Mouse (Mus musculus) liver, embryonic 11.5 days (tissue): Measurements from ENCODE around the gene Scn3b. TPM values are rescaled to one million over a fixed set of nuclear protein-coding genes. Genes with fewer than 3 reads are reported as not detected.

Source experiments
- ATAC-seq: fragments of 200-750 bp; cut with Nextera tagmentation; replicated peaks from 2 replicates; pipeline ENCODE4 v1.8.0; 2017; ENCODE audit warnings: moderate number of reproducible peaks, mild to moderate bottlenecking, moderate TSS enrichment, moderate library complexity; ENCODE audit not compliant: low FRiP score
- DNase-seq: peaks from one replicate; pipeline ENCODE4 v3.0.0-alpha.2; 2017; ENCODE audit warnings: low spot score
- H3K27ac ChIP-seq: fragments of 300-500 bp; sonication (generic); 2 replicates; pipeline ENCODE4 v1.5.1; 2014; ENCODE audit warnings: mild to moderate bottlenecking, low read depth, low read length, control low read depth
- H3K27me3 ChIP-seq: fragments of 300-500 bp; sonication (generic); replicated peaks from 2 replicates; pipeline ENCODE4 v1.6.1; 2014; ENCODE audit warnings: low read length, mixed read lengths; ENCODE audit not compliant: control insufficient read depth, insufficient read depth
- H3K36me3 ChIP-seq: fragments of 300-500 bp; sonication (generic); 2 replicates; pipeline ENCODE4 v1.6.1; 2014; ENCODE audit warnings: mild to moderate bottlenecking, low read length, moderate library complexity, mixed read lengths; ENCODE audit not compliant: control insufficient read depth, insufficient read depth
- H3K4me1 ChIP-seq: fragments of 300-500 bp; sonication (generic); replicated peaks from 2 replicates; pipeline ENCODE4 v1.6.1; 2014; ENCODE audit warnings: low read length, mixed read lengths; ENCODE audit not compliant: control insufficient read depth, insufficient read depth
- H3K4me2 ChIP-seq: fragments of 300-500 bp; sonication (generic); 2 replicates; pipeline ENCODE4 v1.6.1; 2014; ENCODE audit warnings: mild to moderate bottlenecking, control low read depth, moderate library complexity
- H3K4me3 ChIP-seq: fragments of 300-500 bp; sonication (generic); 2 replicates; pipeline ENCODE4 v1.5.1; 2014; ENCODE audit warnings: low read depth, low read length, control low read depth
- H3K9ac ChIP-seq: fragments of 300-500 bp; sonication (generic); 2 replicates; pipeline ENCODE4 v1.6.1; 2014; ENCODE audit warnings: low read depth, low read length, control low read depth
- H3K9me3 ChIP-seq: fragments of 300-500 bp; sonication (generic); 2 replicates; pipeline ENCODE4 v1.6.1; 2016; ENCODE audit warnings: low read length, inconsistent platforms, mixed read lengths; ENCODE audit not compliant: control insufficient read depth
- WGBS: fragments of 180-500 bp; shearing (Covaris S2); extraction: QIAGEN DNeasy Blood & Tissue Kit; methylation state at CpG from one replicate; pipeline ENCODE4 v1.1.7; 2014; 5-methylcytosine and 5-hydroxymethylcytosine counted together
- polyA plus RNA-seq: library from polyadenylated mRNA; unstranded; fragments of >200 nt; fragmentation: Nextera tagmentation; extraction: Ambion mirVana; gene quantifications from 2 replicates; pipeline ENCODE4 v1.2.1, GENCODE M21; 2014

Gene Scn3b
- polyA plus RNA-seq, 1 experiment from 2014 or later: 0.22 TPM

GRCm38 (mm10) chr9:40332731-40333648 lies 64.0 kb downstream of the Scn3b start:
- Histone ChIP-seq H3K36me3 (no peaks in the 10 kb centered on the region), H3K9ac (no peak overlapping the region), H3K9me3 (no peaks in the 10 kb centered on the region), H3K27ac (no peak overlapping the region), H3K4me3 (no peak overlapping the region), H3K4me2 (no peak overlapping the region), H3K27me3 (no peaks in the 10 kb centered on the region), H3K4me1 (no peaks in the 10 kb centered on the region; the same call in 1 of the 2 replicates)
- ATAC-seq: no peak
- DNase-seq: no peak
- WGBS: 71% methylated on average over 31 of the region's 31 CpGs

- DNase-seq (no peak), ATAC-seq (no peak)
- Histone ChIP-seq H3K4me1 (no peaks in the 10 kb centered on the region; the same call in 1 of the 2 replicates), H3K4me2 (no peak overlapping the region), H3K27ac (no peak overlapping the region), H3K27me3 (no peaks in the 10 kb centered on the region), H3K4me3 (no peak overlapping the region), H3K9me3 (no peaks in the 10 kb centered on the region), H3K9ac (no peak overlapping the region), H3K36me3 (no peaks in the 10 kb centered on the region)
- whole genome bisulfite sequencing: 50% methylated on average over 9 of the region's 9 CpGs
Measured at GRCm38 (mm10) chr9:40333649-40334396, 64.8 kb downstream of the Scn3b start.

- Histone ChIP-seq H3K9ac (no peak overlapping the region), H3K36me3 (no peaks in the 10 kb centered on the region), H3K9me3 (no peaks in the 10 kb centered on the region), H3K4me2 (no peak overlapping the region), H3K4me1 (no peaks in the 10 kb centered on the region; the same call in 1 of the 2 replicates), H3K4me3 (no peak overlapping the region), H3K27me3 (no peaks in the 10 kb centered on the region), H3K27ac (no peak overlapping the region)
- ATAC-seq (no peak), DNase-seq (no peak)
- 76% methylated on average over 2 of the region's 2 CpGs for WGBS
Measured at GRCm38 (mm10) chr9:40334617-40335016, 65.6 kb downstream of the Scn3b start.

- no peak overlapping the region for H3K4me3 ChIP-seq
- H3K27me3 ChIP-seq: no peaks in the 10 kb centered on the region
- WGBS: 75% methylated on average over 5 of the region's 5 CpGs
- DNase-seq: no peak
- H3K36me3 ChIP-seq: no peaks in the 10 kb centered on the region
- no peaks in the 10 kb centered on the region; the same call in 1 of the 2 replicates for H3K4me1 ChIP-seq
- H3K27ac ChIP-seq: no peak overlapping the region
- no peak for ATAC-seq
- no peaks in the 10 kb centered on the region for H3K9me3 ChIP-seq
- H3K9ac ChIP-seq: no peak overlapping the region
- no peak overlapping the region for H3K4me2 ChIP-seq
Measured at GRCm38 (mm10) chr9:40336701-40337100, 67.7 kb downstream of the Scn3b start.

GRCm38 (mm10) chr9:40337131-40337820 lies 68.3 kb downstream of the Scn3b start:
- Histone ChIP-seq H3K27ac (no peak overlapping the region), H3K4me3 (no peak overlapping the region), H3K27me3 (no peaks in the 10 kb centered on the region), H3K9me3 (no peaks in the 10 kb centered on the region), H3K36me3 (no peaks in the 10 kb centered on the region), H3K4me2 (no peak overlapping the region), H3K9ac (no peak overlapping the region), H3K4me1 (no peaks in the 10 kb centered on the region; the same call in 1 of the 2 replicates)
- ATAC-seq (no peak), DNase-seq (no peak)
- 79% methylated on average over 4 of the region's 4 CpGs for WGBS

- no peak overlapping the region for H3K4me3 ChIP-seq
- H3K9ac ChIP-seq: no peak overlapping the region
- no peaks in the 10 kb centered on the region for H3K4me1 ChIP-seq
- no peak overlapping the region for H3K27ac ChIP-seq
- WGBS: 58% methylated on average over 9 of the region's 9 CpGs
- no peak overlapping the region for H3K4me2 ChIP-seq
- no peaks in the 10 kb centered on the region for H3K36me3 ChIP-seq
- H3K9me3 ChIP-seq: no peaks in the 10 kb centered on the region
- H3K27me3 ChIP-seq: no peaks in the 10 kb centered on the region
- ATAC-seq (no peak), DNase-seq (no peak)
Measured at GRCm38 (mm10) chr9:40339578-40339977, 70.6 kb downstream of the Scn3b start.

Other genes starting within 250 kb of the Scn3b start
- gene Olfr981, start 247.8 kb upstream of the Scn3b start, polyA plus RNA-seq: not detected in 2 replicates
- gene Olfr982, start 195.4 kb upstream of the Scn3b start, polyA plus RNA-seq: not detected in 2 replicates
- gene Olfr983, start 175.6 kb upstream of the Scn3b start, polyA plus RNA-seq: not detected in 2 replicates
- not detected in 2 replicates for gene Olfr984, start 155.0 kb upstream of the Scn3b start, polyA plus RNA-seq
- not detected in 2 replicates for gene Olfr985, start 139.0 kb upstream of the Scn3b start, polyA plus RNA-seq
- not detected in 2 replicates for gene Tmem225, start 121.1 kb upstream of the Scn3b start, polyA plus RNA-seq
- gene Olfr986, start 88.3 kb upstream of the Scn3b start, polyA plus RNA-seq: 0.06 TPM in 1 of 2 replicates, not detected in the other
- gene Zfp202, start 76.9 kb upstream of the Scn3b start, polyA plus RNA-seq: 3.4 and 4.4 TPM in 2 replicates